Mouse (Mus musculus): Measurements from ENCODE around the gene Gtf2f1.

The Gtf2f1 gene

GRCm38 (mm10) chr17:57011236-57012141 lies at the start of gene Gtf2f1, which contains the start of gene Gm17949:
Gtf2f1 (minus strand) TSS chr17:57011288.
Gm17949 (plus strand) TSS chr17:57011469.
- DNase-seq (ENCODE audit: low read depth, low spot score) = peak; percentile 98

- DNase-seq (ENCODE audit: low read depth, low spot score) = peak; percentile 67
Measured at GRCm38 (mm10) chr17:57060231-57060801, 49.2 kb upstream of the Gtf2f1 start.

- no peak for DNase-seq (ENCODE audit: low read depth, low spot score)
Measured at GRCm38 (mm10) chr17:57059486-57059977, 48.4 kb upstream of the Gtf2f1 start, which contains the start of gene Slc25a23. Slc25a23 (minus strand) TSS chr17:57059863.

- DNase-seq (ENCODE audit: low read depth, low spot score) = no peak
Measured at GRCm38 (mm10) chr17:57058891-57059485, 47.9 kb upstream of the Gtf2f1 start, which contains the start of gene Crb3. Crb3 (plus strand) TSS chr17:57059105.

- no peak for DNase-seq (ENCODE audit: low read depth, low spot score)
Measured at GRCm38 (mm10) chr17:57056246-57056645, 45.2 kb upstream of the Gtf2f1 start.

- DNase-seq (ENCODE audit: low read depth, low spot score) = peak; percentile 46
Measured at GRCm38 (mm10) chr17:57051679-57052078, 40.6 kb upstream of the Gtf2f1 start.

- no peak for DNase-seq (ENCODE audit: low read depth, low spot score)
Measured at GRCm38 (mm10) chr17:57048816-57049215, 37.7 kb upstream of the Gtf2f1 start.

GRCm38 (mm10) chr17:57047406-57047805 lies 36.3 kb upstream of the Gtf2f1 start:
- DNase-seq (ENCODE audit: low read depth, low spot score) = no peak

GRCm38 (mm10) chr17:57041554-57041953 lies 30.5 kb upstream of the Gtf2f1 start, which contains the start of gene Slc25a41:
Slc25a41 (minus strand) TSS chr17:57041654.
- no peak for DNase-seq (ENCODE audit: low read depth, low spot score)

GRCm38 (mm10) chr17:57038978-57039377 lies 27.9 kb upstream of the Gtf2f1 start:
- no peak for DNase-seq (ENCODE audit: low read depth, low spot score)

- peak; percentile 22 for DNase-seq (ENCODE audit: low read depth, low spot score)
Measured at GRCm38 (mm10) chr17:57032854-57033253, 21.8 kb upstream of the Gtf2f1 start.

- DNase-seq (ENCODE audit: low read depth, low spot score) = peak; percentile 100
Measured at GRCm38 (mm10) chr17:57031661-57032420, 20.8 kb upstream of the Gtf2f1 start.

- no peak for DNase-seq (ENCODE audit: low read depth, low spot score)
Measured at GRCm38 (mm10) chr17:57030931-57031660, 20.0 kb upstream of the Gtf2f1 start, which contains the start of gene Khsrp. Khsrp (minus strand) TSS chr17:57031522.

- DNase-seq (ENCODE audit: low read depth, low spot score) = peak; percentile 76
Measured at GRCm38 (mm10) chr17:57029691-57030090, 18.6 kb upstream of the Gtf2f1 start.

- no peak for DNase-seq (ENCODE audit: low read depth, low spot score)
Measured at GRCm38 (mm10) chr17:57027471-57027870, 16.4 kb upstream of the Gtf2f1 start.

- no peak for DNase-seq (ENCODE audit: low read depth, low spot score)
Measured at GRCm38 (mm10) chr17:57020960-57021359, 9.9 kb upstream of the Gtf2f1 start.

- no peak for DNase-seq (ENCODE audit: low read depth, low spot score)
Measured at GRCm38 (mm10) chr17:57019693-57020092, 8.6 kb upstream of the Gtf2f1 start.

- DNase-seq (ENCODE audit: low read depth, low spot score) = no peak
Measured at GRCm38 (mm10) chr17:57012245-57012795, 1.2 kb upstream of the Gtf2f1 start.

- no peak for DNase-seq (ENCODE audit: low read depth, low spot score)
Measured at GRCm38 (mm10) chr17:57010911-57011235, 215 bp downstream of the Gtf2f1 start.
